Mouse (Mus musculus): ENCODE measurements at regions not wholly inside any gene's neighbourhood (a gene's known extent, or its start where the extent isn't known, plus 50 kb on each side); places are given as distances from the start of the nearest gene placed in this dataset.

- TF ChIP-seq CTCF (IDR thresholded peaks at IDR 0.05), result no peak
- no peak for TF ChIP-seq EP300 (IDR thresholded peaks at IDR 0.05)
These were observed 70.4 kb upstream of the Il12b start for GRCm38 (mm10) chr11:44329503-44329902.

Measured in lung, postnatal 0 days (tissue).